Mouse (Mus musculus): ENCODE data around the gene St13.
A peak's percentile ranks its signal among the peaks of the same experiment; 100 is the strongest.

Gene St13

GRCm38 (mm10) chr15:81365246-81365645 lies 34.6 kb downstream of the St13 start:
- DNase-seq (ENCODE audit: low spot score in 2 of 2), result no peak

- DNase-seq (ENCODE audit: low spot score in 2 of 2), result no peak
These were observed 35.6 kb downstream of the St13 start for GRCm38 (mm10) chr15:81364271-81364670.

- DNase-seq (ENCODE audit: low spot score in 2 of 2), result no peak
These were observed 37.4 kb downstream of the St13 start for GRCm38 (mm10) chr15:81362501-81362900.

- DNase-seq (ENCODE audit: low spot score in 2 of 2), result no peak
These were observed 38.4 kb downstream of the St13 start for GRCm38 (mm10) chr15:81361417-81362015.

GRCm38 (mm10) chr15:81361022-81361404 lies 38.9 kb downstream of the St13 start:
- DNase-seq (ENCODE audit: low spot score in 2 of 2), result no peak

- DNase-seq (ENCODE audit: low spot score in 2 of 2), result peak; percentile 95 to 96
These were observed 39.4 kb downstream of the St13 start, which contains the start of gene Slc25a17 for GRCm38 (mm10) chr15:81360345-81361021. Gene Slc25a17 (minus strand): TSS chr15:81360812.

GRCm38 (mm10) chr15:81359421-81359820 lies 40.5 kb downstream of the St13 start:
- DNase-seq (ENCODE audit: low spot score in 2 of 2), result no peak

- no peak for DNase-seq (ENCODE audit: low spot score in 2 of 2)
These were observed 40.9 kb downstream of the St13 start for GRCm38 (mm10) chr15:81358943-81359342.

GRCm38 (mm10) chr15:81356946-81357345 lies 42.9 kb downstream of the St13 start:
- DNase-seq (ENCODE audit: low spot score in 2 of 2), result no peak

- peak; percentile 73 to 86 for DNase-seq (ENCODE audit: low spot score in 2 of 2)
These were observed 44.6 kb downstream of the St13 start for GRCm38 (mm10) chr15:81355146-81355761.

GRCm38 (mm10) chr15:81352638-81353037 lies 47.2 kb downstream of the St13 start:
- DNase-seq (ENCODE audit: low spot score in 2 of 2), result no peak

GRCm38 (mm10) chr15:81350401-81350800 lies 49.5 kb downstream of the St13 start:
- DNase-seq (ENCODE audit: low spot score in 2 of 2), result no peak

- DNase-seq (ENCODE audit: low spot score in 2 of 2), result no peak
These were observed 51.5 kb downstream of the St13 start for GRCm38 (mm10) chr15:81348366-81348765.

- no peak for DNase-seq (ENCODE audit: low spot score in 2 of 2)
These were observed 52.4 kb downstream of the St13 start for GRCm38 (mm10) chr15:81347466-81347865.

GRCm38 (mm10) chr15:81341426-81341825 lies 58.5 kb downstream of the St13 start:
- no peak for DNase-seq (ENCODE audit: low spot score in 2 of 2)

- DNase-seq (ENCODE audit: low spot score in 2 of 2), result no peak
These were observed 60.7 kb downstream of the St13 start for GRCm38 (mm10) chr15:81339158-81339557.

- DNase-seq (ENCODE audit: low spot score in 2 of 2), result no peak
These were observed 63.4 kb downstream of the St13 start for GRCm38 (mm10) chr15:81336466-81336865.

GRCm38 (mm10) chr15:81332517-81332916 lies 67.4 kb downstream of the St13 start:
- DNase-seq (ENCODE audit: low spot score in 2 of 2), result no peak

- no peak for DNase-seq (ENCODE audit: low spot score in 2 of 2)
These were observed 69.0 kb downstream of the St13 start for GRCm38 (mm10) chr15:81330816-81331433.

- no peak for DNase-seq (ENCODE audit: low spot score in 2 of 2)
These were observed 70.0 kb downstream of the St13 start for GRCm38 (mm10) chr15:81329721-81330369.

- DNase-seq (ENCODE audit: low spot score in 2 of 2), result no peak
These were observed 72.4 kb downstream of the St13 start for GRCm38 (mm10) chr15:81327501-81327900.

- DNase-seq (ENCODE audit: low spot score in 2 of 2), result no peak
These were observed 74.9 kb downstream of the St13 start for GRCm38 (mm10) chr15:81324979-81325378.

All from spleen, postnatal 4 days (tissue).